Mouse (Mus musculus) embryonic fibroblast, embryonic 13.5 days (primary cell): ENCODE measurements at regions not wholly inside any gene's neighbourhood (a gene's known extent, or its start where the extent isn't known, plus 50 kb on each side); places are given as distances from the start of the nearest gene placed in this dataset.

ENCODE experiments used
- H3K27ac ChIP-seq: 2 replicates; pipeline ENCODE4 v1.5.1; 2012; ENCODE audit warnings: low read length, control low read depth, inconsistent platforms; ENCODE audit not compliant: insufficient read depth
- H3K4me1 ChIP-seq: 2 replicates; pipeline ENCODE4 v1.6.1; 2011; ENCODE audit warnings: low read length; ENCODE audit not compliant: control insufficient read depth, insufficient read depth
- H3K4me3 ChIP-seq: 2 replicates; pipeline ENCODE4 v1.5.1; 2011; ENCODE audit warnings: mild to moderate bottlenecking, control low read depth, low read length; ENCODE audit not compliant: insufficient read depth
- CTCF ChIP-seq: IDR thresholded peaks from 2 replicates; pipeline ENCODE4 v1.5.1; 2011; ENCODE audit warnings: mild to moderate bottlenecking, control low read depth, low read length, moderate library complexity, borderline replicate concordance; ENCODE audit not compliant: insufficient read depth
- POLR2A ChIP-seq: IDR thresholded peaks from 2 replicates; pipeline ENCODE4 v1.6.1; 2011; ENCODE audit warnings: low read depth, mild to moderate bottlenecking, control low read depth, low read length, moderate library complexity

DNA sequence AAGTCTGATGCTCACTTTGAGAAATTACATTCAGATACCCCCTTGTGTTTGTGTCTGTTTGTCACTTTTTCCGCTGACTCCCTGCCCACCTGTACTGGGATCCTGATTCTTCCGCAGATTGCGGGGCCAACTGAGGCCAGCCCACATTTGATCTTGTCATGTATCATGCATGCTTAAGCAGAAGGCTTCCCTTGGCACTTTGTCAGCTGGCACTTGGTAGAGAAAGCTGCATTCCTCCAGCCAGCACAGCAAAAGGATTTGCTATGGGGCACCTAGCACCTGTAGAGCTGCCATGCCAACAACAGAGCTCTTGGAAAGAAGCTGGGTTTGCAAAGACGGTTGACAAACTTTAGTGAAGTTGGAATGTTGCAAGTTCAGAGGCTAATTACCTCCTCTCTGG is 69.9 kb upstream of the Qrfpr start:
- Histone ChIP-seq H3K4me1 (no peaks in the 10 kb centered on the region), H3K4me3 (no peak overlapping the region), H3K27ac (no peak overlapping the region)
- TF ChIP-seq CTCF (no peak), POLR2A (no peak)

DNA sequence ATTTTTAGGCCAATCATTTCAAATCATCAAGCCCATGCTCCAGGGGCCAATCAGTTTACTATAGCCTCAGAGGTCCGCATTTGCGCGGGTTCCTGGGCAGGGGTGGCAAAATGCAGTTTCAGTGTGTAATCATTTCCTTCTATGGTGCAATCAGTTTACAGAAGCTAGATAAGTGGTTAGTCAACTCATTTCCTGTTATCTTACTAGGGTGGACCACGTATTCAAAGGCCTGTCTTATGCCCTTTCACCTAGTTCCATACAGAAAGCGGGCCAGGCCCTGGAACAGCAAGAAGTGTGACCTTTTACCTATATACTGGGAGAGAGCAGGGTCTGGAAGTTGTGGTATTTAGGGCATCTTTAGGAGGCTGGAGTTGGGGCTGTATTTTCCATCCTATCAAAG is 62.0 kb upstream of the Qrfpr start:
- H3K27ac ChIP-seq: no peak overlapping the region
- no peak for TF ChIP-seq POLR2A
- TF ChIP-seq CTCF: no peak
- H3K4me3 ChIP-seq: no peak overlapping the region
- H3K4me1 ChIP-seq: no peaks in the 10 kb centered on the region

DNA sequence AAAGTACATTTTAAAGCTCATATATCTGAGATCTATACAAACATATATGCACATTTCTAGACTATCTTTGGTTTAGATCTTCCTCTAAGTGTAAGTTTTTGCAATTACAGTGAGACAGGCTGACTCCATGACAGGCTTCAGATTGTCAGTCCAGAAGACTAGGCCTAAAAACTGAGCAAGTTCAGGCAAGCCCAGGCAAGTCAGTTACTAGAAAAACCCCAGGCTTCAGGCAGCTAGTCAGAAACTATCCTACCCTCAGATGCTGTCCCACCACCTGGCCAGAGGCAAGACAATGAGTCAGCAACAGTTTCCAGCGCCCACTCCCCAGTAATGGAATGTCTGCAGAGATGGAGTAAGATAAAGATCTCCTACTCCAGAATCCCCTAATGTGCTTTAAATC is 53.4 kb upstream of the Qrfpr start:
- Histone ChIP-seq H3K4me1 (no peaks in the 10 kb centered on the region), H3K4me3 (no peak overlapping the region), H3K27ac (no peak overlapping the region)
- TF ChIP-seq CTCF: no peak
- TF ChIP-seq POLR2A: no peak
